Mouse (Mus musculus) intestine, postnatal 0 days (tissue): Measurements from ENCODE around the gene Cblc. TPM values are rescaled to one million over a fixed set of nuclear protein-coding genes. Genes with fewer than 3 reads are reported as not detected.

Experiments used
- ATAC-seq: fragments of 200-750 bp; cut with Nextera tagmentation; 2 replicates; pipeline ENCODE4 v1.8.0; 2017; ENCODE audit warnings: mild to moderate bottlenecking, moderate TSS enrichment, moderate library complexity
- H3K27ac ChIP-seq: fragments of 300-500 bp; sonication (generic); 2 replicates; pipeline ENCODE4 v1.5.1; 2014; ENCODE audit warnings: mild to moderate bottlenecking, low read depth, low read length, moderate library complexity
- H3K27me3 ChIP-seq: fragments of 300-500 bp; sonication (generic); replicated peaks from 2 replicates; pipeline ENCODE4 v1.6.1; 2014; ENCODE audit warnings: low read length, mixed read lengths; ENCODE audit not compliant: control insufficient read depth, insufficient read depth
- H3K36me3 ChIP-seq: fragments of 300-500 bp; sonication (generic); 2 replicates; pipeline ENCODE4 v1.6.1; 2014; ENCODE audit warnings: mild to moderate bottlenecking, moderate library complexity; ENCODE audit not compliant: control insufficient read depth, insufficient read depth
- H3K4me1 ChIP-seq: fragments of 300-500 bp; sonication (generic); replicated peaks from 2 replicates; pipeline ENCODE4 v1.6.1; 2014; ENCODE audit warnings: antibody characterized with exemption, low read length, mixed read lengths; ENCODE audit not compliant: control insufficient read depth, insufficient read depth
- H3K4me2 ChIP-seq: fragments of 300-500 bp; sonication (generic); replicated peaks from 2 replicates; pipeline ENCODE4 v1.6.1; 2014; ENCODE audit warnings: low read depth, mild to moderate bottlenecking, moderate library complexity
- H3K4me3 ChIP-seq: fragments of 300-500 bp; sonication (generic); 2 replicates; pipeline ENCODE4 v1.5.1; 2014; ENCODE audit warnings: low read depth, low read length
- H3K9ac ChIP-seq: fragments of 300-500 bp; sonication (generic); 2 replicates; pipeline ENCODE4 v1.6.1; 2014; ENCODE audit warnings: mild to moderate bottlenecking, low read depth, low read length
- H3K9me3 ChIP-seq: fragments of 300-500 bp; sonication (generic); 2 replicates; pipeline ENCODE4 v1.6.1; 2016; ENCODE audit warnings: mixed run types; ENCODE audit not compliant: control insufficient read depth
- CTCF ChIP-seq: sonication (generic); IDR thresholded peaks from 2 replicates; pipeline ENCODE4 v1.5.1; 2016; ENCODE audit warnings: low read depth, mild to moderate bottlenecking, control low read depth, antibody characterized with exemption, moderate library complexity
- WGBS: fragments of 180-500 bp; shearing (Covaris S2); extraction: QIAGEN DNeasy Blood & Tissue Kit; methylation state at CpG from one replicate; pipeline ENCODE4 v1.1.7; 2014; 5-methylcytosine and 5-hydroxymethylcytosine counted together
- polyA plus RNA-seq: library from polyadenylated mRNA; unstranded; fragments of >200 nt; fragmentation: Nextera tagmentation; extraction: Ambion mirVana; gene quantifications from 2 replicates; pipeline ENCODE4 v1.2.1, GENCODE M21; 2015

Cblc gene
- polyA plus RNA-seq, 1 experiment from 2014 or later, result 54.8 TPM

- no peak for ATAC-seq
- peak; percentile 66 for TF ChIP-seq CTCF
- Histone ChIP-seq H3K4me1 (peaks cover 11% of the 10 kb centered on the region; the same call in 1 of the 2 replicates), H3K4me2 (no peak overlapping the region), H3K9me3 (no peaks in the 10 kb centered on the region), H3K27ac (no peak overlapping the region), H3K4me3 (no peak overlapping the region), H3K27me3 (no peaks in the 10 kb centered on the region), H3K9ac (no peak overlapping the region), H3K36me3 (no peaks in the 10 kb centered on the region)
- WGBS, result 80% methylated on average over 8 of the region's 8 CpGs
Observed at GRCm38 (mm10) chr7:19752652-19753051, 44.0 kb downstream of the Cblc start.

DNA sequence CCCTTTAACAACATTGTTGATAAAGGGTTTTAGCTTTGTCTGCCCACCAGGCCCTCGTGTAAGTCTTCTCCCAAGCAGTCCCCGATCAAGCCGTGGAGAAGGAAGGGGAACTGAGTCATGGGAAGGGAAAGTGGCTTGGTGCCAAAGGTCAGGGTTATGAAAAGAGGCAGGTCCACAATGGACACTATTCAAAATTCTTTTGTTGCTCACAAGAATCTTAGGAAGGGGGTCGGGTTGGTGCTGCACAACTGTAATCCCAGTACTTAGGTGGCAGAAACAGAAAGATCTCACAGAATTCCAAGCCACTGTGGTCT, 45.6 kb downstream of the Cblc start:
- Histone ChIP-seq H3K27ac (peak overlapping the region; percentile 72; the same call in 1 of the 2 replicates), H3K4me2 (peak overlapping the region; percentile 86; the same call in 1 of the 2 replicates), H3K27me3 (no peaks in the 10 kb centered on the region), H3K36me3 (no peaks in the 10 kb centered on the region; the same call in 1 of the 2 replicates), H3K9ac (no peak overlapping the region), H3K4me3 (no peak overlapping the region), H3K4me1 (peaks cover 21% of the 10 kb centered on the region; the same call in 1 of the 2 replicates), H3K9me3 (no peaks in the 10 kb centered on the region)
- ATAC-seq, result no peak
- TF ChIP-seq CTCF, result no peak
- 26% methylated on average over 4 of the region's 4 CpGs for WGBS

DNA sequence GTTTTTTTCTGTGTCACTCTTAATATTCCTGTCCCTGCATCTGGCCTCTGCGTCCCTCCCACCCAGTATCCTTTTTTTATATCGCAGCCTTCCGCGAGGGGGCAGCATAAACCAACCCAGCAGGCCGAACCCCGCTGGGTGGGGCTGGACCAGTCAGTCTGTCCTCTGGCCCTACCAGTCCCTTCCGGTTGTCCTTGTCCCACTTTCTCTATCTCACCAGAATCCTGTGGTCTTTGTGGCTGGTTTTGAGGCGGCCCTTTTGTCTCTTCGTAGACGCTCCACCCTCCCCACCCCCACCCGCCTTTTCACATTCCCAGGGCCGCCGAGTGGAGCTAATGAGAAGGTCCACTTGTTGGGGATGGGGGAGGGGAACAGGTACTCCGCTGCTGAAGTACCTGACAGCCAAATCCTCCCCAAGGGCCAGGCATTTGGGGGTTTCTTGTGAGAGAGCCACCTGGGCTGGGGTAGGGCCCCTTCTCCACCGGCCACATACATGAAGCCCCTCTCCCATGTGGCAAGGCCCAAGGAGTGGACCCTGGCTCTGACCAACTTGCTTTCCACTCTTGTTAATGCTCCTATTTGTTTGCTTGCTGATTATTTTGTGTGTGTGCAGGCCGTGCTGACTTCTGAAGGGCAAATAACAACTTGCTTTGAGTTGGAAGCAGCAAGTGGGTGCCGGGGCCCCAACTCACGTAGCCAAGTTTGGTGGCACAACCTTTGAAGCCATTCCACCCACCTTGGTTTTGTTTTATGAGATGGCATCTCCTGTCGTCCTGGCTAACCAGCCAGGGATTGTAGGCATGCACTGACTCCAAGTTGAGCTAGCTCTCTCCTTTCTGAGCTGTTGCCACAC, 46.2 kb downstream of the Cblc start, which contains the start of gene Nectin2:
TSS of gene Nectin2 (minus strand) at position 267 of the 853 bp plus-strand sequence.
- Histone ChIP-seq H3K9me3 (no peaks in the 10 kb centered on the region), H3K4me1 (peaks cover 21% of the 10 kb centered on the region; the same call in 1 of the 2 replicates), H3K27ac (peak within 1 kb of the TSS; percentile 94), H3K4me3 (peak within 1 kb of the TSS; percentile 90), H3K36me3 (peaks cover 3% of the 10 kb centered on the region; the same call in 1 of the 2 replicates), H3K4me2 (peak within 1 kb of the TSS; percentile 86), H3K27me3 (no peaks in the 10 kb centered on the region), H3K9ac (peak within 1 kb of the TSS; percentile 93)
- peak; percentile 91 for TF ChIP-seq CTCF
- WGBS, result 10% methylated on average over 19 of the region's 19 CpGs
- ATAC-seq, result peak; percentile 73

DNA sequence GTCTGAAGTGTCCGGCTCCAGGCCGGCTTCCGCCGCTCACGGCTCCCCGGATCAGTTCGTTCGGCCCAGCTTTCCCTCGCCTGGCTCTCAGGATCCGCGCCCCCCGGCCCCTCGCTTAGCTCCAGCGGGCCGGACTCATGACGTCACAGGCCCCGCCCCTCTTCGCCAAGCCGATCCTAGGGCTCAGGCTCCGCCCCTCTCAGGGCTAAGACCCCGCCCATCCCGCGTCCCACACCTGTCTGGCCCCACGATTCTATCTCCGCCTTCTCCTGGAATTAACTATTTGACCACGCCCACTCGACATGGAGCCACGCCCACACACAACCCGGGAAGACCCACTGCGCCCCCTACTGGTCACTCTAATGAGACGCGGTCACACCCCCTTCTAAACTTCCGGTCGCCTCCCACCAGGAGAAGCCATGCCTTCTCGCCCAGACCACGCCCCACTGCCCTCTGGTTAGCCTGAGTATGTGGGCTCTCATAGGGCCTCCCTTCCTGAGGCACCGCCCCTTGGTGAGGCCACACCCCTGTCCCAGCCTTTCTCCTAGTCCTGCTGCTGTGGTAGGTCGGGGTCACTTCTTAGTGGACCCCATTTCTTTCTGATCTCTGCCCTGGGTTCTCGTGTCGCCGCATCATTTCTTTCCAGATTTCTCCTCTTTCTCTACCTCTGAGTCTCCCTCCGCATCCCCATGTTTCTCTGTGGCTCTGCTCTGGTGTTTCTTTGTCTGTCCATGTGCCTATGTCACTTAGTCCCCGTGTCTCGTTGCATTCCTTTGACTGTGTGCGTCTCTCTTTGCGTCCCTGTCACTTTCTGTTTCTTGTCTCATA, 47.0 kb downstream of the Cblc start:
- TF ChIP-seq CTCF, result peak; percentile 99
- H3K27me3 ChIP-seq, result no peaks in the 10 kb centered on the region
- peak overlapping the region; percentile 93 for H3K9ac ChIP-seq
- peak; percentile 93 for ATAC-seq
- H3K9me3 ChIP-seq, result no peaks in the 10 kb centered on the region
- peaks cover 21% of the 10 kb centered on the region; the same call in 1 of the 2 replicates for H3K4me1 ChIP-seq
- WGBS, result under 1% methylated on average over 36 of the region's 46 CpGs
- H3K4me2 ChIP-seq, result peak overlapping the region; percentile 86
- H3K36me3 ChIP-seq, result peaks cover 3% of the 10 kb centered on the region; the same call in 1 of the 2 replicates
- peak overlapping the region; percentile 94 for H3K27ac ChIP-seq
- H3K4me3 ChIP-seq, result peak overlapping the region; percentile 90

GRCm38 (mm10) chr7:19748219-19749195, 48.1 kb downstream of the Cblc start:
- H3K4me2 ChIP-seq, result peak overlapping the region; percentile 86
- WGBS, result under 1% methylated on average over 32 of the region's 32 CpGs
- peaks cover 11% of the 10 kb centered on the region; the same call in 1 of the 2 replicates for H3K36me3 ChIP-seq
- ATAC-seq, result no peak
- H3K9me3 ChIP-seq, result no peaks in the 10 kb centered on the region
- no peaks in the 10 kb centered on the region for H3K27me3 ChIP-seq
- no peak for TF ChIP-seq CTCF
- peak overlapping the region; percentile 93 for H3K9ac ChIP-seq
- peak overlapping the region; percentile 94 for H3K27ac ChIP-seq
- H3K4me3 ChIP-seq, result peak overlapping the region; percentile 90
- peaks cover 18% of the 10 kb centered on the region; the same call in 1 of the 2 replicates for H3K4me1 ChIP-seq
